Mouse (Mus musculus): ENCODE measurements around the gene Cby1. TPM values are rescaled to one million over a fixed set of nuclear protein-coding genes. Genes with fewer than 3 reads are reported as not detected.

Cby1 gene
- polyA plus RNA-seq, 1 experiment: 122 TPM

DNA sequence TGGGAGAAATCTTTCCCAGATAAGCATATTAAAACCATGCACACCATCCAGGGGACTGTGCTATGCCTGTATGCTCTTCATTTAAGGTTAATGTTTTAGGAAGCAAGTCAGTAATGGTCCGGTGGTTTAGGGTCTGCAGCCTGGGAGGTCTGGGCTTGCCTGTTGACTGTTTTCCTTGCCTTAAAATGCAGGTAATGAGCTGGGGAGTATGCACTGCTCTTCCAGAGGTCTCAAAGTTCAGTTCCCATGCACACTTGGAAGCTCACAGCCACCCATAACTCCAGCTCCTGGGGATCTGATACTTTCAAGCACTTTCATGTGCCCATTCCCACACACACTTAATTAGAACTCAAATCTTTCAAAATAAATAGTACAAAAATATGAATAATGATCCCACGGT is 37.5 kb downstream of the Cby1 start:
- H3K9me3 ChIP-seq: no peaks in the 10 kb centered on the region
- H3K4me3 ChIP-seq (replicated peaks): no peak overlapping the region
- peaks cover 75% of the 10 kb centered on the region for H3K4me1 ChIP-seq
- TF ChIP-seq GATA1 (IDR thresholded peaks at IDR 0.05; ENCODE audit: borderline replicate concordance, low read length): no peak
- no peak for TF ChIP-seq FLI1 (IDR thresholded peaks at IDR 0.05; ENCODE audit: low read length)
- H3K36me3 ChIP-seq (replicated peaks; ENCODE audit: low read length): peaks cover 44% of the 10 kb centered on the region
- H3K27me3 ChIP-seq (replicated peaks): no peaks in the 10 kb centered on the region

- peaks cover 70% of the 10 kb centered on the region for H3K4me1 ChIP-seq
- TF ChIP-seq GATA1 (IDR thresholded peaks at IDR 0.05; ENCODE audit: borderline replicate concordance, low read length): no peak
- TF ChIP-seq FLI1 (IDR thresholded peaks at IDR 0.05; ENCODE audit: low read length): no peak
These were observed 38.0 kb downstream of the Cby1 start for GRCm38 (mm10) chr15:79697011-79697410.

DNA sequence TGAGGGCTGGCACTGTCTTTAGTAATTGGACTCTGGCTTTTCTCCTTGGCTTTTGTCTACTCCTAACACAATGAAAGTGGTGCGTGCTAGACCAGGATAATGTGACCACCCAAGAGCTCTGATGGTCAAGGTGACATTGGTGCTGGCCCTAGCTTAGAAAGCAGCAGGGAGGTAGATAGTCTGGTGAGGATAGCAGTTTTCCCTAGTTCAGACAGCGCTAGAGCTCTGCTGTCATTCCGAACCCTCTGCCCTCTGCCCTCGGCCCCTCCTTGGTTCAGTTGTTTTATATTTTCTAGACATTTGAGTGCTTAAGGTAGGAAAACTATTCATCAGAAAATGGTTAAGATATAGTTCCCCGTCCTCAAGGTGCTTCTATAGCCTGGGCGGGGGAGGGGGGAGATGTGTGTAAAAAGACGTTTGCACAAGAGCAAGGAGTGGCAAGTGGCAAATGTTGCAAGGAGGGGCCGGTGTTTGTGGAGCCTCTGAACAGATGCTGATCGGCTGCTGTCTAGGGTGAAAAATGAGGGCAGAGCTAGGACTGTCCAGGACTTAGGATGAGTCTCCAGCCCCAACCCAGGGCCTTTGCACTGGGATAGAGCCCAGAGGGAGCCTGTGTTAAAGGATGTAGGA is 38.7 kb downstream of the Cby1 start:
- Histone ChIP-seq H3K36me3 (replicated peaks; ENCODE audit: low read length) (peaks cover 44% of the 10 kb centered on the region), H3K4me3 (replicated peaks) (no peak overlapping the region), H3K9me3 (no peaks in the 10 kb centered on the region), H3K4me1 (peaks cover 63% of the 10 kb centered on the region), H3K27me3 (replicated peaks) (no peaks in the 10 kb centered on the region)
- no peak for TF ChIP-seq GATA1 (IDR thresholded peaks at IDR 0.05; ENCODE audit: borderline replicate concordance, low read length)

More at GRCm38 (mm10) chr15:79697011-79697410, 38.0 kb downstream of the Cby1 start:
- H3K36me3 ChIP-seq (replicated peaks; ENCODE audit: low read length): peaks cover 44% of the 10 kb centered on the region
- H3K4me3 ChIP-seq (replicated peaks): no peak overlapping the region
- no peaks in the 10 kb centered on the region for H3K27me3 ChIP-seq (replicated peaks)
- H3K9me3 ChIP-seq: no peaks in the 10 kb centered on the region

GRCm38 (mm10) chr15:79706603-79707214 is 47.7 kb downstream of the Cby1 start:
- H3K4me1 ChIP-seq: peaks cover 52% of the 10 kb centered on the region
- H3K27me3 ChIP-seq (replicated peaks): no peaks in the 10 kb centered on the region
- H3K36me3 ChIP-seq (replicated peaks; ENCODE audit: low read length): peaks cover 56% of the 10 kb centered on the region
- no peak for TF ChIP-seq FLI1 (IDR thresholded peaks at IDR 0.05; ENCODE audit: low read length)
- no peak for TF ChIP-seq GATA1 (IDR thresholded peaks at IDR 0.05; ENCODE audit: borderline replicate concordance, low read length)
- no peak overlapping the region for H3K4me3 ChIP-seq (replicated peaks)
- no peaks in the 10 kb centered on the region for H3K9me3 ChIP-seq

- Histone ChIP-seq H3K4me1 (peaks cover 55% of the 10 kb centered on the region), H3K27me3 (replicated peaks) (no peaks in the 10 kb centered on the region), H3K36me3 (replicated peaks; ENCODE audit: low read length) (peaks cover 72% of the 10 kb centered on the region), H3K4me3 (replicated peaks) (peak overlapping the region; percentile 67), H3K9me3 (no peaks in the 10 kb centered on the region)
- TF ChIP-seq FLI1 (IDR thresholded peaks at IDR 0.05; ENCODE audit: low read length) (no peak), GATA1 (IDR thresholded peaks at IDR 0.05; ENCODE audit: borderline replicate concordance, low read length) (no peak)
These were observed 49.3 kb downstream of the Cby1 start for GRCm38 (mm10) chr15:79708229-79708822.

DNA sequence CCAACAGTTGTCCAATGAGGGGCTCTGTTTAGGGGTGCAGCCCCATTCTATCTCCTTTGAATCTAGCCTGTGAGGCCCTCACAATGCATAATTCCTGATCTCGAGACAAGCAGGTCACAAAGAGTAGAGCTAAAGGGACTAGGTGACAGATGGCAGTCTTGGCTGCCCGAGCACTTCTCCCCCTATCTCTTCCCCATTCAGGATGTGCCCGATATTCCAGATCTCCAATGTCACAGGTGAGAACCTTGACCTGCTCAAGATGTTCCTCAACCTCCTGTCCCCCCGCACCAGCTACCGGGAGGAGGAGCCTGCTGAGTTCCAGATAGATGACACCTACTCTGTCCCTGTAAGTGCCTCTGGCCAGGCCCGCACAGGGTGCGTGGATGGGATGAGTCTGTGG is 56.6 kb downstream of the Cby1 start:
- no peaks in the 10 kb centered on the region for H3K27me3 ChIP-seq (replicated peaks)
- TF ChIP-seq GATA1 (IDR thresholded peaks at IDR 0.05; ENCODE audit: borderline replicate concordance, low read length) (no peak), FLI1 (IDR thresholded peaks at IDR 0.05; ENCODE audit: low read length) (no peak)
- peak overlapping the region; percentile 43 for H3K4me3 ChIP-seq (replicated peaks)
- peaks cover 98% of the 10 kb centered on the region for H3K36me3 ChIP-seq (replicated peaks; ENCODE audit: low read length)
- H3K9me3 ChIP-seq: no peaks in the 10 kb centered on the region
- peaks cover 63% of the 10 kb centered on the region for H3K4me1 ChIP-seq

DNA sequence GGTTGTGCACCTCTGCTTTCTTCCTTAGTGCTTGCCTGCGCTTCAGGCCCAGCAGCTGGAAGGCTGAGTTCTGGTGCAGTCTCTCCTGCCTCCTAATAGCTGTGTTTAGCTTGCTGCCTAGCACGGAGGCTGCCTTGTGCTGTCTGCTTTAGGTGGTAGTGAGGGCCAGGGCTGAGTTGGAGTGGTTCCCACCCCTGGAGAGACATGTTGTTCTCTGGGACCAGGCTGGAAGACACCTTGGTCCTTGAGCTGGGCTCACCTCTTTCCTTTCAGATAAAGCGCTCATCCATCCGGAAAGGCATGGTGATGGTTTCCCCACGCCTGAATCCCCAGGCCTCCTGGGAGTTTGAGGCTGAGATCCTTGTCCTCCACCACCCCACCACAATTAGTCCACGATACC is 57.7 kb downstream of the Cby1 start:
- Histone ChIP-seq H3K27me3 (replicated peaks) (no peaks in the 10 kb centered on the region), H3K36me3 (replicated peaks; ENCODE audit: low read length) (peaks cover 97% of the 10 kb centered on the region), H3K4me3 (replicated peaks) (no peak overlapping the region), H3K9me3 (no peaks in the 10 kb centered on the region), H3K4me1 (peaks cover 66% of the 10 kb centered on the region)
- TF ChIP-seq FLI1 (IDR thresholded peaks at IDR 0.05; ENCODE audit: low read length) (no peak), GATA1 (IDR thresholded peaks at IDR 0.05; ENCODE audit: borderline replicate concordance, low read length) (no peak)

Other genes starting within 250 kb of the Cby1 start
- gene Csnk1e, start 203.6 kb upstream of the Cby1 start, polyA plus RNA-seq (2012; ENCODE audit: insufficient read depth, low replicate concordance): 77.4 and 115 TPM in 2 replicates
- not detected in 2 replicates for gene Kcnj4, start 154.0 kb upstream of the Cby1 start, polyA plus RNA-seq (2012; ENCODE audit: insufficient read depth, low replicate concordance)
- gene Kdelr3, start 142.8 kb upstream of the Cby1 start, polyA plus RNA-seq (2012; ENCODE audit: insufficient read depth, low replicate concordance): not detected in 2 replicates
- 12.7 and 14.2 TPM in 2 replicates for gene Ddx17, start 112.5 kb upstream of the Cby1 start, polyA plus RNA-seq (2012; ENCODE audit: insufficient read depth, low replicate concordance)
- not detected in 2 replicates for gene Dmc1, start 54.1 kb upstream of the Cby1 start, polyA plus RNA-seq (2012; ENCODE audit: insufficient read depth, low replicate concordance)
- gene Fam227a, start 243 bp upstream of the Cby1 start, polyA plus RNA-seq (2012; ENCODE audit: insufficient read depth, low replicate concordance): 0.38 and 2.9 TPM in 2 replicates
- gene Tomm22, start 11.7 kb downstream of the Cby1 start, polyA plus RNA-seq (2012; ENCODE audit: insufficient read depth, low replicate concordance): 60.9 and 120 TPM in 2 replicates
- gene Josd1, start 28.7 kb downstream of the Cby1 start, polyA plus RNA-seq (2012; ENCODE audit: insufficient read depth, low replicate concordance): 5.4 and 16.7 TPM in 2 replicates
- gene Gtpbp1, start 31.6 kb downstream of the Cby1 start, polyA plus RNA-seq (2012; ENCODE audit: insufficient read depth, low replicate concordance): 42.4 and 70.4 TPM in 2 replicates
- 27.2 and 34.9 TPM in 2 replicates for gene Sun2, start 83.3 kb downstream of the Cby1 start, polyA plus RNA-seq (2012; ENCODE audit: insufficient read depth, low replicate concordance)
- gene Dnal4, start 118.7 kb downstream of the Cby1 start, polyA plus RNA-seq (2012; ENCODE audit: insufficient read depth, low replicate concordance): 23.4 and 30.0 TPM in 2 replicates
- 0.03 TPM in 1 of 2 replicates, not detected in the other for gene Nptxr, start 145.6 kb downstream of the Cby1 start, polyA plus RNA-seq (2012; ENCODE audit: insufficient read depth, low replicate concordance)
- gene Npcd, start 175.0 kb downstream of the Cby1 start, polyA plus RNA-seq (2012; ENCODE audit: insufficient read depth, low replicate concordance): 0.09 TPM in 1 of 2 replicates, not detected in the other
- 17.1 and 24.0 TPM in 2 replicates for gene Cbx6, start 175.5 kb downstream of the Cby1 start, polyA plus RNA-seq (2012; ENCODE audit: insufficient read depth, low replicate concordance)
- 0.81 and 1.1 TPM in 2 replicates for gene Apobec3, start 232.5 kb downstream of the Cby1 start, polyA plus RNA-seq (2012; ENCODE audit: insufficient read depth, low replicate concordance)